Mouse (Mus musculus) neural tube, embryonic 14.5 days (tissue): ENCODE results near the gene Ugt1a6b. TPM values are rescaled to one million over a fixed set of nuclear protein-coding genes. Genes with fewer than 3 reads are reported as not detected.
A peak's percentile ranks its signal among the peaks of the same experiment; 100 is the strongest.

Experiments used
- ATAC-seq: fragments of 200-750 bp; cut with Nextera tagmentation; 2 replicates; pipeline ENCODE4 v1.8.0; 2017; ENCODE audit warnings: low read depth, mild to moderate bottlenecking, moderate TSS enrichment, moderate library complexity
- H3K27ac ChIP-seq: fragments of 300-500 bp; sonication (generic); 2 replicates; pipeline ENCODE4 v1.5.1; 2014; ENCODE audit warnings: low read depth, mild to moderate bottlenecking, control low read depth, low read length, moderate library complexity, mixed read lengths
- H3K27me3 ChIP-seq: fragments of 300-500 bp; sonication (generic); 2 replicates; pipeline ENCODE4 v1.6.1; 2014; ENCODE audit warnings: low read length; ENCODE audit not compliant: control insufficient read depth, insufficient read depth
- H3K36me3 ChIP-seq: fragments of 300-500 bp; sonication (generic); 2 replicates; pipeline ENCODE4 v1.6.1; 2014; ENCODE audit warnings: low read length, mixed read lengths; ENCODE audit not compliant: control insufficient read depth, insufficient read depth
- H3K4me1 ChIP-seq: fragments of 300-500 bp; sonication (generic); 2 replicates; pipeline ENCODE4 v1.6.1; 2014; ENCODE audit warnings: low read length; ENCODE audit not compliant: control insufficient read depth, insufficient read depth
- H3K4me2 ChIP-seq: fragments of 300-500 bp; sonication (generic); 2 replicates; pipeline ENCODE4 v1.6.1; 2014; ENCODE audit warnings: mild to moderate bottlenecking, low read depth, low read length, control low read depth
- H3K4me3 ChIP-seq: fragments of 300-500 bp; sonication (generic); 2 replicates; pipeline ENCODE4 v1.5.1; 2014; ENCODE audit warnings: low read depth, low read length, control low read depth, mixed read lengths
- H3K9ac ChIP-seq: fragments of 300-500 bp; sonication (generic); replicated peaks from 2 replicates; pipeline ENCODE4 v1.6.1; 2014; ENCODE audit warnings: low read depth, mild to moderate bottlenecking, control low read depth, low read length, mixed read lengths
- H3K9me3 ChIP-seq: fragments of 300-500 bp; sonication (generic); 2 replicates; pipeline ENCODE4 v1.6.1; 2016; ENCODE audit warnings: low read length; ENCODE audit not compliant: control insufficient read depth
- WGBS: fragments of 180-500 bp; shearing (Covaris S2); extraction: QIAGEN DNeasy Blood & Tissue Kit; methylation state at CpG from one replicate; pipeline ENCODE4 v1.1.7; 2014; 5-methylcytosine and 5-hydroxymethylcytosine counted together
- polyA plus RNA-seq: library from polyadenylated mRNA; unstranded; fragments of >200 nt; fragmentation: Nextera tagmentation; extraction: Ambion mirVana; gene quantifications from 2 replicates; pipeline ENCODE4 v1.2.1, GENCODE M21; 2014

Gene Ugt1a6b
- polyA plus RNA-seq, 1 experiment from 2014 or later: not detected

DNA sequence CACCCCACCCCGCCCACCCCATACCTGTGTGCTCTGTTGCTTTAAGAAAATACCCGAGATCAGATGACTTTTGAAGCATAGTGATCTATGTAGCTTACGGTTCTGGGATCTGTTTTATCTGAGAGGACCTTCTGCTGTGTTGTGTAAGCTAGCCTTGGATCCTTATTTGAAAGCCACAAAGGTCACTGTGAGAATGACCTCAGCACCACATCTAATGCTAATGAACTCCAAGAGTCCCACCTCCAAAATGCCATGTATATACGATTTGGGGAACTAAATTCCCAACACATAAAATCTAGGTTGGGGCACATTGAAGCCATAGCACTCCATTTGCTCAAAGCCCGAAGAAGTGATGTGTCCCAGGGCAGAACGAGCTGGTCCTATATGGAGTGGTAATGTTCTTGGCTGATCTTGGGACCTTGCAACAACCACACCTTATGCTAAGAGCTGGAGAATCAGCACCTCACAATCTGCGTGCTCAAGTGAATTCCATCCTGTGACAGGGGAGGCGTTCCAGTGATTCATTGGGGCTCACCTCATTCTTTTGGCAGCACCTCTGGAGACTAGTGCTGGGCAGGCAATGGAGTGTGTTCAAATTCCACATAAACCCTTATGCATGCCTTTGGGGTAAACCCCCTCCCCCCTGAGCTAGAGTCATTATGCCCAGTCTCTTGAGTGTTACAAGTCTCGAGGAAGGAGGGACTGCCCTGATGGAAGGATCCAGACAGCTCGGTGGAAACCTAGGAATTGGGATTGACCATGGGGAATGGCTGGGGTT lies 154.0 kb downstream of the Ugt1a6b start:
- Histone ChIP-seq H3K9ac (no peak overlapping the region), H3K36me3 (0 out of 2 replicates have a peak, but pooled peaks cover 9% of the 10 kb centered on the region), H3K27ac (no peak overlapping the region), H3K4me1 (no peaks in the 10 kb centered on the region), H3K4me3 (no peak overlapping the region), H3K27me3 (no peaks in the 10 kb centered on the region), H3K9me3 (peaks cover 54% of the 10 kb centered on the region), H3K4me2 (no peak overlapping the region)
- ATAC-seq: no peak
- 81% methylated on average over 10 of the region's 10 CpGs for WGBS

- no peak for ATAC-seq
- H3K4me2 ChIP-seq: no peak overlapping the region
- H3K4me1 ChIP-seq: no peaks in the 10 kb centered on the region
- H3K36me3 ChIP-seq: peaks cover 13% of the 10 kb centered on the region
- H3K27me3 ChIP-seq: no peaks in the 10 kb centered on the region
- peaks cover 48% of the 10 kb centered on the region for H3K9me3 ChIP-seq
- WGBS: 84% methylated on average over 6 of the region's 6 CpGs
- H3K27ac ChIP-seq: no peak overlapping the region
- H3K9ac ChIP-seq: no peak overlapping the region
- no peak overlapping the region for H3K4me3 ChIP-seq
These were observed 154.6 kb downstream of the Ugt1a6b start for GRCm38 (mm10) chr1:88257681-88258080.

DNA sequence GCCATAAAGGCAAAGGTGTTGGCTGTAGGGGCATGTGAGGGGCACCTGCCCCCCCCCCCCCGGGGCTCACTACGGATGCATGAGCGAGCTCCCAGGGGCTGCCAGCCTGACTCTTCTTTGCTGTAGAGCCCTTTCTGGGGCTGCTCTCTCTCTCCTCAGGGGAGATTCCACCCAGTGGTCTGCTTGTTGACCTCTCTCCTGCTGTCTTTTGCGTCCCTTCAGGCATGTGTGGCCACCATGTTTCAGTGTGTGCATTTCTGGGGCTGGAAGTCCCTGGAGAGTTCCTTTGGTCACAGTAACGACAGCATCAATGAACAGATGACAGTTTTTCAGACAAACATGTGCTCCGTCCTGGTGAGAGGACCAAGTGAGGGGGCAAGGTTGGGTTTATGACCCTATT lies 155.3 kb downstream of the Ugt1a6b start:
- no peaks in the 10 kb centered on the region for H3K27me3 ChIP-seq
- peaks cover 20% of the 10 kb centered on the region for H3K36me3 ChIP-seq
- H3K9ac ChIP-seq: no peak overlapping the region
- H3K4me2 ChIP-seq: no peak overlapping the region
- no peak overlapping the region for H3K27ac ChIP-seq
- no peaks in the 10 kb centered on the region for H3K4me1 ChIP-seq
- H3K4me3 ChIP-seq: no peak overlapping the region
- no peak for ATAC-seq
- 69% methylated on average over 6 of the region's 6 CpGs for WGBS
- peaks cover 45% of the 10 kb centered on the region for H3K9me3 ChIP-seq

DNA sequence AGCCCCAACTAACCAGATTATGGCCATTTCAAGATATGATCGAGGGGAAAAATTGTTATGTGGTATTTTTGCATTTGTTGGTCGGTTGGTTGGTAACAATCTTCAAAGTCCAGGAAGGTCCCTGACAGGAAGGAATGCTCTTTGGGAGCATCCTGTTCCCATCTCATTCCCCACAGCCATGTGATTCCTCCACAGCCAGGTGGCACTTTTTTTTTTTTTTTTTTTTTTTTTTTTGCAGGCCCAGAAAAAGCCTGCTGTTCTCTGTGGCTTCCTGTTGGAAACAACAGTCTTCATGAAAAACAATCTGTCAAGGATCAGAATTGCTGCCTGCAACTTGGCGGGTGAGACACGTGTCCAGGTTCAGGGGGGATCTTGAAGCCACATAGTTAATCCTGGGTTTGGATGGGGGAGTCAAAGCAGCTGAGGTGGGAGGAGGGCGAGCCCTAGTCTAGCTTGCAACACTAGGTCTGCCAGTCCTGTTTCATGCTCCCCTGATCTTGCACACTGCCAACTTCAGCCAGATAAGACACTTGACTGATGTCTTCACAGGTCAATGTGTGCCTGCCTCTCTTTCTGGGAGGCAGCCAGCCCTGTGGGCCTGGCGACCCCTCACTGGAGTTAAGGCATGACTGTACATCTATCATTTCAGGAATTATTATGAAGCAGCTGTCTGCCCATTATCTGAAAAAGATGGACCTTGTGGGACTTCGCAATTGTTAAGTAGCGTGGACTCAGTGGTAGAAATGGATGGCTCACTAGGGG lies 156.0 kb downstream of the Ugt1a6b start:
- Histone ChIP-seq H3K4me3 (no peak overlapping the region), H3K36me3 (peaks cover 27% of the 10 kb centered on the region), H3K9me3 (peaks cover 40% of the 10 kb centered on the region), H3K4me2 (no peak overlapping the region), H3K27ac (no peak overlapping the region), H3K4me1 (no peaks in the 10 kb centered on the region), H3K27me3 (no peaks in the 10 kb centered on the region), H3K9ac (no peak overlapping the region)
- peak; percentile 4; the same call in 1 of the 2 replicates for ATAC-seq
- WGBS: 77% methylated on average over 8 of the region's 8 CpGs

GRCm38 (mm10) chr1:88259643-88260024 lies 156.6 kb downstream of the Ugt1a6b start:
- no peak overlapping the region for H3K4me3 ChIP-seq
- no peaks in the 10 kb centered on the region for H3K4me1 ChIP-seq
- H3K27ac ChIP-seq: no peak overlapping the region
- ATAC-seq: peak; percentile 2; the same call in 1 of the 2 replicates
- H3K27me3 ChIP-seq: no peaks in the 10 kb centered on the region
- no peak overlapping the region for H3K4me2 ChIP-seq
- peaks cover 36% of the 10 kb centered on the region for H3K9me3 ChIP-seq
- no peak overlapping the region for H3K9ac ChIP-seq
- peaks cover 33% of the 10 kb centered on the region for H3K36me3 ChIP-seq
- 79% methylated on average over 4 of the region's 4 CpGs for WGBS

DNA sequence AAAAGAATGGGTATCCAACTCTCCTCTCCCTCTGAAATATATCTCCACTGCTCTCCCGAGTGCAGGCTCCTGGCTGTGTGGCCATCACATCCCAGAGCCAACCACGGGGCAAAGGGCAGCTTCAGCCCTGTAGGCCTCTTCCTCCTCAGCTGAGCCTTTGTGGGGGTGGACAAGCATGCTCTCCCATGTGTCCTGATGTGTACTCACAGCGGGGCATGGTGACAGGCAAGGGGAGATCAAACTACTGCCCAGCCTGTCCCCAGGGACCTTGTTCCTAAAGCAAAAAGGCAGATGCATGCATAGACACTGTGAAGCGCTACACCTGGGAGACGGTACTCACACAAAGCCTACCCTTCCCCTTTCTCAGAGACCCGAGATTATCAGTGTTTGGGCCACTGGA lies 157.1 kb downstream of the Ugt1a6b start:
- H3K4me1 ChIP-seq: no peaks in the 10 kb centered on the region
- peak; percentile 9 for ATAC-seq
- 77% methylated on average over 6 of the region's 6 CpGs for WGBS
- peaks cover 38% of the 10 kb centered on the region for H3K36me3 ChIP-seq
- peaks cover 31% of the 10 kb centered on the region for H3K9me3 ChIP-seq
- H3K4me3 ChIP-seq: no peak overlapping the region
- H3K4me2 ChIP-seq: no peak overlapping the region
- H3K27me3 ChIP-seq: no peaks in the 10 kb centered on the region
- no peak overlapping the region for H3K27ac ChIP-seq
- no peak overlapping the region for H3K9ac ChIP-seq

- Histone ChIP-seq H3K9me3 (peaks cover 24% of the 10 kb centered on the region), H3K27me3 (no peaks in the 10 kb centered on the region), H3K27ac (no peak overlapping the region), H3K4me3 (no peak overlapping the region), H3K4me1 (no peaks in the 10 kb centered on the region), H3K36me3 (peaks cover 45% of the 10 kb centered on the region), H3K9ac (no peak overlapping the region), H3K4me2 (no peak overlapping the region)
- ATAC-seq: no peak
- 86% methylated on average over 10 of the region's 10 CpGs for WGBS
These were observed 157.7 kb downstream of the Ugt1a6b start for GRCm38 (mm10) chr1:88260604-88261377.

DNA sequence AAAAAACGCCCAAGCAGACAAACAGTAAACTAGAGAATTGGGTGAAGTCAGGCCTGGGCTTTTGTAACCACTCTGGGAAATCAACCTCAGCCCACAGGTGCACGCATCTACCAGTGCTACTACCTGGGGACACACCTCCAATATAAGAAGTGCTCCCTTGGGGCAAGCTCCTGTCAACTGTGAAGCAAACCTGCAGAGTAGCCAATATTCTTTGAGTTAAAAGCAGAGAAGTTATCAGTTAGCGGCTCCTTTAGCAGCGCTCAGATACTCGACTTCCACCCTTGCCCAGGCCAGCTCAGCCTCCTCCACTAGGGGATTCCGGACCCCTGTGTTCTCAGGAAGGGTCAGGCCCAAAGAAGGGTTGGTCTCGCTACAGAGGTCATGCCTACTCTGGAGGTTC lies 158.7 kb downstream of the Ugt1a6b start:
- no peak for ATAC-seq
- H3K4me2 ChIP-seq: no peak overlapping the region

More for the DNA sequence above, 158.7 kb downstream of the Ugt1a6b start:
- Histone ChIP-seq H3K27ac (no peak overlapping the region), H3K9ac (no peak overlapping the region), H3K9me3 (peaks cover 17% of the 10 kb centered on the region), H3K27me3 (no peaks in the 10 kb centered on the region), H3K4me3 (no peak overlapping the region), H3K4me1 (no peaks in the 10 kb centered on the region), H3K36me3 (peaks cover 54% of the 10 kb centered on the region)
- 85% methylated on average over 7 of the region's 7 CpGs for WGBS
